Mouse (Mus musculus) CH12.LX (cell line): ENCODE measurements at regions not wholly inside any gene's neighbourhood (a gene's known extent, or its start where the extent isn't known, plus 50 kb on each side); places are given as distances from the start of the nearest gene placed in this dataset.

Experiments
- DNase-seq: peaks from one replicate; pipeline ENCODE4 v3.0.0-alpha.2; 2013; ENCODE audit errors: extremely low read depth
- H3K27ac ChIP-seq: 2 replicates; pipeline ENCODE4 v1.5.1; 2012; ENCODE audit warnings: low read depth, mild to moderate bottlenecking, control low read depth, moderate library complexity; ENCODE audit not compliant: insufficient read depth
- H3K27me3 ChIP-seq: replicated peaks from 2 replicates; pipeline ENCODE3; 2012; ENCODE audit warnings: inconsistent platforms
- H3K36me3 ChIP-seq, 2 experiments: replicated peaks in 1 of 2; 2 replicates each; pipeline versions ENCODE3 to v1.6.1; 2012; ENCODE audit warnings: inconsistent platforms in 1 of 2, low read length in 1 of 2, mild to moderate bottlenecking in 1 of 2, mixed read lengths in 1 of 2, moderate library complexity in 1 of 2; ENCODE audit not compliant: control insufficient read depth in 1 of 2, insufficient read depth in 1 of 2
- H3K4me1 ChIP-seq, 2 experiments: 2 replicates each; pipeline ENCODE4 v1.6.1; 2012; ENCODE audit warnings: inconsistent platforms in 1 of 2, moderate library complexity in 1 of 2; ENCODE audit not compliant: insufficient read depth in 2 of 2, control insufficient read depth in 1 of 2
- H3K4me2 ChIP-seq: 2 replicates; pipeline ENCODE4 v1.6.1; 2012; ENCODE audit warnings: low read depth, mild to moderate bottlenecking, control low read depth; ENCODE audit not compliant: poor library complexity, insufficient read depth, severe bottlenecking
- H3K4me3 ChIP-seq, 3 experiments: fragments of 150-350 bp in 1 of 3; sonication (generic) in 1 of 3; replicated peaks in 1 of 3; 2 replicates each; pipeline versions ENCODE3 to v1.5.1; 2011 to 2012; ENCODE audit warnings: low read depth in 2 of 3, low read length in 2 of 3, mild to moderate bottlenecking in 2 of 3, moderate library complexity in 2 of 3, control low read depth in 1 of 3, improper control_type of control experiment in 1 of 3, inconsistent platforms in 1 of 3, mixed read lengths in 1 of 3; ENCODE audit not compliant: poor library complexity in 1 of 3
- H3K79me2 ChIP-seq: replicated peaks from 2 replicates; pipeline ENCODE4 v1.6.1; 2012; ENCODE audit warnings: mild to moderate bottlenecking, moderate library complexity; ENCODE audit not compliant: control insufficient read depth, poor library complexity, insufficient read depth, severe bottlenecking; ENCODE audit errors: extremely low read depth
- H3K9ac ChIP-seq: 2 replicates; pipeline ENCODE4 v1.6.1; 2012; ENCODE audit warnings: low read depth, mild to moderate bottlenecking, control low read depth, moderate library complexity; ENCODE audit not compliant: insufficient read depth
- H3K9me3 ChIP-seq: replicated peaks from 2 replicates; pipeline ENCODE3; 2012; ENCODE audit warnings: low read length, inconsistent platforms, mixed read lengths
- BHLHE40 ChIP-seq: IDR thresholded peaks from 2 replicates; pipeline ENCODE4 v1.6.1; 2011; ENCODE audit warnings: mild to moderate bottlenecking, low read depth, low read length, improper control_type of control experiment
- CHD2 ChIP-seq: IDR thresholded peaks from 2 replicates; pipeline ENCODE4 v1.6.1; 2011; ENCODE audit warnings: low read length, improper control_type of control experiment
- CTCF ChIP-seq, 2 experiments: IDR thresholded peaks in 1 of 2; conservative IDR thresholded peaks in 1 of 2; 2 replicates each; pipeline ENCODE4 v1.5.1; 2011 to 2012; ENCODE audit warnings: low read depth in 2 of 2, low read length in 2 of 2, improper control_type of control experiment in 1 of 2, inconsistent platforms in 1 of 2, mild to moderate bottlenecking in 1 of 2, moderate library complexity in 1 of 2
- E2F4 ChIP-seq: IDR thresholded peaks from 2 replicates; pipeline ENCODE4 v1.6.1; 2011; ENCODE audit warnings: low read depth, low read length, improper control_type of control experiment; ENCODE audit not compliant: insufficient replicate concordance
- ELF1 ChIP-seq: IDR thresholded peaks from 2 replicates; pipeline ENCODE4 v1.6.1; 2014; ENCODE audit warnings: low read depth, mild to moderate bottlenecking, inconsistent platforms, low read length, improper control_type of control experiment
- EP300 ChIP-seq: IDR thresholded peaks from 2 replicates; pipeline ENCODE4 v1.6.1; 2011; ENCODE audit warnings: low read length, improper control_type of control experiment
- GABPA ChIP-seq: IDR thresholded peaks from 2 replicates; pipeline ENCODE4 v1.6.1; 2012; ENCODE audit warnings: low read depth, low read length, improper control_type of control experiment, inconsistent platforms; ENCODE audit not compliant: insufficient replicate concordance
- IRF4 ChIP-seq: IDR thresholded peaks from 2 replicates; pipeline ENCODE4 v1.6.1; 2014; ENCODE audit warnings: low read depth, mild to moderate bottlenecking, inconsistent platforms, low read length, improper control_type of control experiment
- JUN ChIP-seq: IDR thresholded peaks from 2 replicates; pipeline ENCODE4 v1.6.1; 2011; ENCODE audit warnings: low read depth, mild to moderate bottlenecking, low read length, improper control_type of control experiment, moderate library complexity; ENCODE audit not compliant: insufficient read depth
- KAT2A ChIP-seq: IDR thresholded peaks from 2 replicates; pipeline ENCODE4 v1.6.1; 2012; ENCODE audit warnings: low read length, improper control_type of control experiment, inconsistent platforms; ENCODE audit not compliant: insufficient replicate concordance
- MAX ChIP-seq: IDR thresholded peaks from 2 replicates; pipeline ENCODE4 v1.6.1; 2011; ENCODE audit warnings: low read length, improper control_type of control experiment
- MXI1 ChIP-seq: IDR thresholded peaks from 2 replicates; pipeline ENCODE4 v1.6.1; 2011; ENCODE audit warnings: mild to moderate bottlenecking, low read depth, low read length, improper control_type of control experiment
- NRF1 ChIP-seq: IDR thresholded peaks from 2 replicates; pipeline ENCODE4 v1.6.1; 2014; ENCODE audit warnings: low read depth, mild to moderate bottlenecking, inconsistent platforms, low read length, improper control_type of control experiment, moderate library complexity
- PAX5 ChIP-seq: IDR thresholded peaks from 2 replicates; pipeline ENCODE4 v1.6.1; 2012; ENCODE audit warnings: low read length, inconsistent platforms, mixed read lengths
- POLR2A ChIP-seq: IDR thresholded peaks from 2 replicates; pipeline ENCODE4 v1.6.1; 2011; ENCODE audit warnings: low read depth, mild to moderate bottlenecking, improper control_type of control experiment, low read length
- POLR2AphosphoS2 ChIP-seq: IDR thresholded peaks from 2 replicates; pipeline ENCODE4 v1.6.1; 2011; ENCODE audit warnings: low read depth, low read length, improper control_type of control experiment
- RAD21 ChIP-seq: IDR thresholded peaks from 2 replicates; pipeline ENCODE4 v1.6.1; 2011; ENCODE audit warnings: low read depth, mild to moderate bottlenecking, low read length, improper control_type of control experiment, moderate library complexity
- RCOR1 ChIP-seq: conservative IDR thresholded peaks from 2 replicates; pipeline ENCODE4 v1.6.1; 2012; ENCODE audit warnings: low read depth, mild to moderate bottlenecking, inconsistent platforms, low read length, improper control_type of control experiment
- SIN3A ChIP-seq: IDR thresholded peaks from 2 replicates; pipeline ENCODE4 v1.6.1; 2012; ENCODE audit warnings: low read length, improper control_type of control experiment, inconsistent platforms
- SMC3 ChIP-seq: IDR thresholded peaks from 2 replicates; pipeline ENCODE4 v1.6.1; 2011; ENCODE audit warnings: low read depth, low read length, improper control_type of control experiment
- UBTF ChIP-seq: IDR thresholded peaks from 2 replicates; pipeline ENCODE4 v1.6.1; 2012; ENCODE audit warnings: low read depth, mild to moderate bottlenecking, inconsistent platforms, low read length, improper control_type of control experiment, moderate library complexity
- USF1 ChIP-seq: IDR thresholded peaks from 2 replicates; pipeline ENCODE4 v1.6.1; 2014; ENCODE audit warnings: low read depth, mild to moderate bottlenecking, inconsistent platforms, low read length, improper control_type of control experiment
- ZC3H11A ChIP-seq: IDR thresholded peaks from 2 replicates; pipeline ENCODE4 v1.6.1; 2012; ENCODE audit warnings: low read depth, mild to moderate bottlenecking, inconsistent platforms, low read length, improper control_type of control experiment
- ZKSCAN1 ChIP-seq: IDR thresholded peaks from 2 replicates; pipeline ENCODE4 v1.6.1; 2012; ENCODE audit warnings: low read depth, inconsistent platforms, low read length, improper control_type of control experiment, borderline replicate concordance
- dilution Hi-C: fragments of 300-500 bp; cut with MboI; formaldehyde crosslinking; loops from 2 replicates; pipeline ENCODE4 v1.14.3; 2020; ENCODE audit warnings: low sequenced_read_pairs; ENCODE audit not compliant: extremely low pct_unique_long_range_greater_than_20kb, extremely low pct_ligation_motif_present
- in situ Hi-C: fragments of 300-500 bp; cut with MboI; formaldehyde crosslinking; loops from 3 replicates; pipeline ENCODE4 v1.14.3; 2019; ENCODE audit warnings: low sequenced_read_pairs, low pct_ligation_motif_present, low pct_unique_long_range_greater_than_20kb, mixed read lengths

DNA sequence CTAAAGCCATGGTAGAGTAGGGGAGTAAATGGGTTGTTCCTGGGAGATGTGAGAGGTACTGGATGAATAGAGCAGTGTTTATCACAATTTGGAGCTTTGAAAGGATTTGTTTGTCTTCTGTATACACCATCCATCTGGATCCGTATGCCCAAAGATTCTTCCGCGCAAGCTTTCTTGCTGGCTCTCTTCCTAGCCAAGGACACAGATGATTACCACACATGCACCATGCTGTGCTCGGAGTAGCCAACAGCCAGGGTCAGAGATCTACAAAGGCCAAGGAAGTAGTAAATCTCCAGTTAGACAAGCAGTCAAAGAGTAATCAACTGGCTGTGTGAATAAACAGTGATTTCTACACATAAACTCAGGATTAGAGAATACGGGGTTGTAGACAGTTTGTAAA, 113.3 kb upstream of the Arntl start:
- no peak for DNase-seq
- Histone ChIP-seq H3K27me3 (no peaks in the 10 kb centered on the region), H3K9me3 (no peaks in the 10 kb centered on the region), H3K4me2 (no peak overlapping the region)
- no peak for TF ChIP-seq UBTF
- TF ChIP-seq EP300, result no peak
- TF ChIP-seq RCOR1, result no peak
- no peak for TF ChIP-seq MAX
- TF ChIP-seq ZC3H11A, result no peak
- TF ChIP-seq GABPA, result no peak
- TF ChIP-seq SIN3A, result no peak
- no peak for TF ChIP-seq RAD21
- TF ChIP-seq JUN, result no peak
- no peak for TF ChIP-seq IRF4
- TF ChIP-seq POLR2AphosphoS2, result no peak
- TF ChIP-seq PAX5, result no peak
- no peak for TF ChIP-seq BHLHE40
- TF ChIP-seq, all 38 proteins: peak for 0
- no peak overlapping the region for H3K27ac ChIP-seq
- no peaks in the 10 kb centered on the region for H3K79me2 ChIP-seq
- H3K9ac ChIP-seq, result no peak overlapping the region
- no peak overlapping the region for H3K4me3 ChIP-seq
- dilution Hi-C loops, result no loop called here
- H3K4me1 ChIP-seq, result peaks cover 0 to 9% of the 10 kb centered on the region in 2 experiments; a peak in 2 of 4 replicates
- no peaks in the 10 kb centered on the region for H3K36me3 ChIP-seq
- in situ Hi-C loops, result no loop called here

- H3K27ac ChIP-seq, result no peak overlapping the region
- dilution Hi-C loops, result no loop called here
- no peak for DNase-seq
- H3K9me3 ChIP-seq, result no peaks in the 10 kb centered on the region
- H3K4me2 ChIP-seq, result no peak overlapping the region
- H3K27me3 ChIP-seq, result no peaks in the 10 kb centered on the region
- H3K36me3 ChIP-seq, result no peaks in the 10 kb centered on the region
- in situ Hi-C loops, result no loop called here
- no peaks in the 10 kb centered on the region for H3K79me2 ChIP-seq
- TF ChIP-seq ELF1 (no peak), USF1 (no peak), CHD2 (no peak), SMC3 (no peak), NRF1 (no peak), RAD21 (no peak), MXI1 (no peak), E2F4 (no peak), JUN (no peak), CTCF (conservative IDR thresholded peaks at IDR 0.05 in 1 of 2, IDR thresholded peaks at IDR 0.05 in 1 of 2; ENCODE audit: low read depth in 2 of 2, low read length in 2 of 2) (no peak), KAT2A (no peak), UBTF (no peak), ZKSCAN1 (no peak), POLR2A (no peak)
- no peaks in the 10 kb centered on the region for H3K4me1 ChIP-seq
- H3K9ac ChIP-seq, result no peak overlapping the region
- no peak overlapping the region for H3K4me3 ChIP-seq
Measured at GRCm38 (mm10) chr7:113095092-113095491, 112.2 kb upstream of the Arntl start.
